Mouse (Mus musculus) neural tube, embryonic 15.5 days (tissue): ENCODE results near the gene Itgbl1. TPM values are rescaled to one million over a fixed set of nuclear protein-coding genes. Genes with fewer than 3 reads are reported as not detected.

Experiments
- polyA plus RNA-seq: library from polyadenylated mRNA; unstranded; fragments of >200 nt; fragmentation: Nextera tagmentation; extraction: Ambion mirVana; gene quantifications from 2 replicates; pipeline ENCODE4 v1.2.1, GENCODE M21; 2015

Itgbl1 gene
- polyA plus RNA-seq, 1 experiment from 2014 or later = 4.4 TPM

Other genes starting within 250 kb of the Itgbl1 start
- 11.0 and 13.9 TPM in 2 replicates for gene Nalcn, start 32.8 kb upstream of the Itgbl1 start, polyA plus RNA-seq